ENCODE assay signal across 8 mouse cellular contexts in the genomic region with DNA sequence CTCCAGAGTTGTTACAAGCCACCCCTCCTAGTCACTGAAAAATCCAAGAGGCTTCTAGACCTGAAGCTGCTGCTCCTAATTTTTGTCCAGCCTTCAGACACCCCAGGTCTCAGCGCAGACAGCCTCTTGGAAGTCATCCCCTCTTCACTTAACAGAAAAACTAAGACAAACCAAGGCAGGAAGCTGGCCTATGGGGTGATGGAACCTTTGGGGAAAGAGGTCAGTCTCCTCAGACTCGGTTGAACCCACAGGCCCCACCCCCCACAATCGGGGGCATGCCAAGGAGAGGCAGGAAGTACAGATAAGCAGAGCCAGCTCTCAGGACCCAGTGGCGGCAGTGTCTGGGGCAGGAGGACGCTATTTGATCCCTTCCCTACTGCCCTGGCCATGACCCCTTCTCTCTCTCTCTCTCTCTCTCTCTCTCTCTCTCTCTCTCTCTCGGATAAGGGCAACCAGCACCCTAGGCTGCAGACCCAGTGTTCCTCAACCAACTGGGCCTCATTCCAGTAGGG. TPM values are rescaled to one million over a fixed set of nuclear protein-coding genes. Genes with fewer than 3 reads are reported as not detected.
DNase-seq lines count a peak whose midpoint lies in the region; ATAC-seq and TF ChIP-seq lines count a peak whose summit lies in the region.

No protein-coding gene starts in this region.

- H3K27ac ChIP-seq in intestine, postnatal 0 days (ENCODE audit: low read depth, low read length), result no peak overlapping the region
- 0 out of 2 replicates have a peak overlapping the region, but pooled peaks have one; percentile 23 for H3K27ac ChIP-seq in neural tube, embryonic 11.5 days (ENCODE audit: low read depth, low read length)

- H3K4me1 ChIP-seq in E14TG2a.4 (replicated peaks; ENCODE audit: low read depth, low read length), result peaks cover 61% of the 10 kb centered on the region
- H3K4me1 ChIP-seq in intestine, postnatal 0 days (replicated peaks; ENCODE audit: control insufficient read depth, insufficient read depth, low read length), result peaks cover 4% of the 10 kb centered on the region; the same call in 1 of the 2 replicates
- peaks cover 30% of the 10 kb centered on the region for H3K4me1 ChIP-seq in neural tube, embryonic 11.5 days (ENCODE audit: control insufficient read depth, insufficient read depth, low read length)

- 17% methylated on average over 5 of the region's 6 CpGs for WGBS in intestine, postnatal 0 days
- WGBS in neural tube, embryonic 11.5 days, result 12% methylated on average over 6 of the region's 6 CpGs

- H3K4me2 ChIP-seq in intestine, postnatal 0 days (replicated peaks; ENCODE audit: low read depth), result no peak overlapping the region
- H3K4me2 ChIP-seq in neural tube, embryonic 11.5 days (ENCODE audit: low read depth), result 0 out of 2 replicates have a peak overlapping the region, but pooled peaks have one; percentile 19

- no peak overlapping the region for H3K9ac ChIP-seq in intestine, postnatal 0 days (ENCODE audit: low read depth, low read length)
- no peak overlapping the region for H3K9ac ChIP-seq in neural tube, embryonic 11.5 days (ENCODE audit: low read length)

- peak; percentile 2 for DNase-seq in adrenal gland, postnatal 25 days
- no peak for DNase-seq in adrenal gland, postnatal 4 days (ENCODE audit: low spot score in 2 of 2)
- no peak for DNase-seq in neural tube, embryonic 11.5 days (ENCODE audit: low spot score)
- no peak for DNase-seq in gastrocnemius, postnatal 10 days
- DNase-seq in right cerebral cortex, postnatal 14 days, result no peak

- peaks cover 64% of the 10 kb centered on the region for H3K27me3 ChIP-seq in E14TG2a.4 (ENCODE audit: insufficient read depth, low read length)
- H3K27me3 ChIP-seq in intestine, postnatal 0 days (replicated peaks; ENCODE audit: control insufficient read depth, insufficient read depth, low read length), result no peaks in the 10 kb centered on the region
- H3K27me3 ChIP-seq in neural tube, embryonic 11.5 days (ENCODE audit: control insufficient read depth, insufficient read depth, low read length), result peaks cover 11% of the 10 kb centered on the region

- TF ChIP-seq CTCF in E14TG2a.4 (conservative IDR thresholded peaks at IDR 0.05; ENCODE audit: low read length), result no peak
- TF ChIP-seq CTCF in intestine, postnatal 0 days (IDR thresholded peaks at IDR 0.05; ENCODE audit: low read depth), result no peak

- peak overlapping the region; percentile 83; the same call in 1 of the 2 replicates for H3K4me3 ChIP-seq in E14TG2a.4 (replicated peaks; ENCODE audit: low read length)
- H3K4me3 ChIP-seq in intestine, postnatal 0 days (ENCODE audit: low read depth, low read length), result no peak overlapping the region
- no peak overlapping the region for H3K4me3 ChIP-seq in neural tube, embryonic 11.5 days (ENCODE audit: low read depth, low read length)

- no peaks in the 10 kb centered on the region for H3K36me3 ChIP-seq in E14TG2a.4 (ENCODE audit: insufficient read depth, low read length)
- H3K36me3 ChIP-seq in intestine, postnatal 0 days (ENCODE audit: control insufficient read depth, insufficient read depth), result no peaks in the 10 kb centered on the region
- H3K36me3 ChIP-seq in neural tube, embryonic 11.5 days (ENCODE audit: control insufficient read depth, insufficient read depth, low read length), result no peaks in the 10 kb centered on the region

- H3K9me3 ChIP-seq in E14TG2a.4 (ENCODE audit: low read length), result no peaks in the 10 kb centered on the region
- H3K9me3 ChIP-seq in intestine, postnatal 0 days (ENCODE audit: control insufficient read depth), result no peaks in the 10 kb centered on the region
- no peaks in the 10 kb centered on the region for H3K9me3 ChIP-seq in neural tube, embryonic 11.5 days (ENCODE audit: control insufficient read depth, low read length)

- peak; percentile 55 for ATAC-seq in erythroblast, adult 5-6 weeks (replicated peaks; ENCODE audit: low FRiP score, poor library complexity, severe bottlenecking)
- peak; percentile 42 for ATAC-seq in intestine, postnatal 0 days
- ATAC-seq in neural tube, embryonic 11.5 days (ENCODE audit: insufficient read depth, low FRiP score, low TSS enrichment), result no peak

RNA-seq across cellular contexts. Expression of gene 4930404H24Rik, which starts 1.2 kb away (rescaled TPM):
- not detected in 2 replicates for total RNA-seq in adrenal gland, postnatal 25 days (2021)
- not detected for total RNA-seq in adrenal gland, postnatal 4 days (2021)
- 7.1 TPM in 1 of 2 replicates, not detected in the other for total RNA-seq in erythroblast, adult 5-6 weeks (2015; ENCODE audit: low replicate concordance)
- not detected in 2 replicates for total RNA-seq in erythroblast, adult 5-6 weeks (2017; ENCODE audit: low replicate concordance)
- not detected in 2 replicates for polyA plus RNA-seq in intestine, postnatal 0 days (2015; fragmentation: Nextera tagmentation; extraction: Ambion mirVana)
- polyA plus RNA-seq in neural tube, embryonic 11.5 days (2014; fragmentation: Nextera tagmentation; extraction: Ambion mirVana), result not detected in 2 replicates
- total RNA-seq in gastrocnemius, postnatal 10 days (2021), result not detected

RNA-seq across cellular contexts. Expression of gene Nol4l, which starts 35.9 kb away (rescaled TPM):
- 12.7 and 16.1 TPM in 2 replicates for total RNA-seq in adrenal gland, postnatal 25 days (2021)
- total RNA-seq in adrenal gland, postnatal 4 days (2021), result 10 to 100 TPM; 26.7 to 26.9 TPM
- 2.7 and 6.1 TPM in 2 replicates for total RNA-seq in erythroblast, adult 5-6 weeks (2015; ENCODE audit: low replicate concordance)
- total RNA-seq in erythroblast, adult 5-6 weeks (2017; ENCODE audit: low replicate concordance), result 1.8 and 4.3 TPM in 2 replicates
- polyA plus RNA-seq in intestine, postnatal 0 days (2015; fragmentation: Nextera tagmentation; extraction: Ambion mirVana), result 21.9 and 25.2 TPM in 2 replicates
- polyA plus RNA-seq in neural tube, embryonic 11.5 days (2014; fragmentation: Nextera tagmentation; extraction: Ambion mirVana), result 32.1 and 37.5 TPM in 2 replicates
- 1 to 10 TPM; 4.3 to 6.3 TPM for total RNA-seq in gastrocnemius, postnatal 10 days (2021)
